Mouse (Mus musculus) erythroblast, embryonic 14.5 days (primary cell): ENCODE results near the gene Cyb561d1.

Experiments
- GATA1 ChIP-seq: IDR thresholded peaks from 2 replicates; pipeline ENCODE4 v1.6.1; 2012; ENCODE audit warnings: low read length, inconsistent platforms, mixed read lengths
- TAL1 ChIP-seq: IDR thresholded peaks from 3 replicates; pipeline ENCODE4 v1.6.1; 2012; ENCODE audit warnings: low read length, inconsistent platforms, mixed read lengths

- TF ChIP-seq GATA1 = no peak
- TF ChIP-seq TAL1 = no peak
Measured at GRCm38 (mm10) chr3:108227521-108227920, 26.5 kb upstream of the Cyb561d1 start.
